Mouse (Mus musculus) hindbrain, embryonic 16.5 days (tissue): ENCODE measurements around the gene Adcyap1r1. TPM values are rescaled to one million over a fixed set of nuclear protein-coding genes. Genes with fewer than 3 reads are reported as not detected.

ENCODE experiments used
- ATAC-seq: fragments of 200-750 bp; cut with Nextera tagmentation; 2 replicates; pipeline ENCODE4 v1.8.0; 2017; ENCODE audit warnings: moderate TSS enrichment, moderate library complexity
- H3K27ac ChIP-seq: fragments of 300-500 bp; sonication (generic); 2 replicates; pipeline ENCODE4 v1.5.1; 2014; ENCODE audit warnings: low read depth, mild to moderate bottlenecking, control low read depth, low read length, moderate library complexity
- H3K27me3 ChIP-seq: fragments of 300-500 bp; sonication (generic); replicated peaks from 2 replicates; pipeline ENCODE4 v1.6.1; 2014; ENCODE audit warnings: low read length; ENCODE audit not compliant: control insufficient read depth, insufficient read depth
- H3K36me3 ChIP-seq: fragments of 300-500 bp; sonication (generic); 2 replicates; pipeline ENCODE4 v1.6.1; 2014; ENCODE audit warnings: mild to moderate bottlenecking, low read length, moderate library complexity, mixed read lengths; ENCODE audit not compliant: control insufficient read depth, insufficient read depth
- H3K4me1 ChIP-seq: fragments of 300-500 bp; sonication (generic); 2 replicates; pipeline ENCODE4 v1.6.1; 2014; ENCODE audit warnings: low read depth, low read length; ENCODE audit not compliant: control insufficient read depth, insufficient read depth
- H3K4me2 ChIP-seq: fragments of 300-500 bp; sonication (generic); 2 replicates; pipeline ENCODE4 v1.6.1; 2014; ENCODE audit warnings: mild to moderate bottlenecking, low read length, control low read depth, moderate library complexity
- H3K4me3 ChIP-seq: fragments of 300-500 bp; sonication (generic); 2 replicates; pipeline ENCODE4 v1.5.1; 2014; ENCODE audit warnings: mild to moderate bottlenecking, low read length, control low read depth, moderate library complexity
- H3K9ac ChIP-seq: fragments of 300-500 bp; sonication (generic); 2 replicates; pipeline ENCODE4 v1.6.1; 2014; ENCODE audit warnings: low read depth, mild to moderate bottlenecking, control low read depth, low read length, moderate library complexity
- H3K9me3 ChIP-seq: fragments of 300-500 bp; sonication (generic); 2 replicates; pipeline ENCODE4 v1.6.1; 2014; ENCODE audit warnings: mild to moderate bottlenecking, low read length, moderate library complexity; ENCODE audit not compliant: control insufficient read depth
- WGBS: fragments of 180-500 bp; shearing (Covaris S2); extraction: QIAGEN DNeasy Blood & Tissue Kit; methylation state at CpG from one replicate; pipeline ENCODE4 v1.1.7; 2014; 5-methylcytosine and 5-hydroxymethylcytosine counted together
- polyA plus RNA-seq: library from polyadenylated mRNA; unstranded; fragments of >200 nt; fragmentation: Nextera tagmentation; extraction: Ambion mirVana; gene quantifications from 2 replicates; pipeline ENCODE4 v1.2.1, GENCODE M21; 2015

Adcyap1r1 gene
- 67.1 and 74.8 TPM in 2 replicates for polyA plus RNA-seq

DNA sequence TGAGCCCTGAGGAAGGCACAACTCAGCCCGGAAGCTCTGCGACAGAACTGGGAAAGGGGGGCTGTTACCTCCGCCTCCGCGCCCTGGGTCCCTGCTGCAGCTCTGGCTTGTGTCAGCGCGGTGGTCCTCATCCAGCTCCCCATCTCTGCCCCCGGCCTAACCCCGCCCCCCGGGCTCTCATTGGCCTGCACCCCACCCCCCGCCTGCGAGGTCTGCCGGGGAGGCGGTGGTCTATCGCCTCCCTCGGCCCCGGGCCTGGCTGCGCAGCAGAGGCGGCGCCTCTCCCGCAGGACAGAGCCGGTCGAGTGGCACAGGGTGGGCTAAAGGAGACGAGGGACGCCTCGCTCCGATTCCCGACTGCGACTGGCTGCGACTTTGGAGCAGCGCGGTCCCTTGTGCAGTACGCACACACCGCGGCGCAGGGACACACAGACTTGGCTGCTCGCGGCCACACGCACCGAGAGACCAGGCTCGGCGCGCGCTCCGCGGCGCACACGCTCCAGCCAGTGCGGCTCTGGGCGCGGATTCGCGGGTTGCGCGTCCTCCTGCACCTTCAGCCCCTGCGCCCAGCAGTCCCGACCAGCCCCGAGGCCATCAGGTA lies at the start of gene Adcyap1r1:
Gene Adcyap1r1, plus strand, starts transcription at position 208 of the 601 bp plus-strand sequence.
- H3K4me1 ChIP-seq: peaks cover 39% of the 10 kb centered on the region
- H3K4me2 ChIP-seq: peak within 1 kb of the TSS; percentile 56
- no peaks in the 10 kb centered on the region for H3K36me3 ChIP-seq
- no peaks in the 10 kb centered on the region for H3K27me3 ChIP-seq
- peak within 1 kb of the TSS; percentile 95 for H3K27ac ChIP-seq
- H3K9ac ChIP-seq: peak within 1 kb of the TSS; percentile 96
- H3K9me3 ChIP-seq: no peaks in the 10 kb centered on the region
- WGBS: under 1% methylated on average over 57 of the region's 58 CpGs
- peak within 1 kb of the TSS; percentile 84 for H3K4me3 ChIP-seq
- peak; percentile 92 for ATAC-seq

DNA sequence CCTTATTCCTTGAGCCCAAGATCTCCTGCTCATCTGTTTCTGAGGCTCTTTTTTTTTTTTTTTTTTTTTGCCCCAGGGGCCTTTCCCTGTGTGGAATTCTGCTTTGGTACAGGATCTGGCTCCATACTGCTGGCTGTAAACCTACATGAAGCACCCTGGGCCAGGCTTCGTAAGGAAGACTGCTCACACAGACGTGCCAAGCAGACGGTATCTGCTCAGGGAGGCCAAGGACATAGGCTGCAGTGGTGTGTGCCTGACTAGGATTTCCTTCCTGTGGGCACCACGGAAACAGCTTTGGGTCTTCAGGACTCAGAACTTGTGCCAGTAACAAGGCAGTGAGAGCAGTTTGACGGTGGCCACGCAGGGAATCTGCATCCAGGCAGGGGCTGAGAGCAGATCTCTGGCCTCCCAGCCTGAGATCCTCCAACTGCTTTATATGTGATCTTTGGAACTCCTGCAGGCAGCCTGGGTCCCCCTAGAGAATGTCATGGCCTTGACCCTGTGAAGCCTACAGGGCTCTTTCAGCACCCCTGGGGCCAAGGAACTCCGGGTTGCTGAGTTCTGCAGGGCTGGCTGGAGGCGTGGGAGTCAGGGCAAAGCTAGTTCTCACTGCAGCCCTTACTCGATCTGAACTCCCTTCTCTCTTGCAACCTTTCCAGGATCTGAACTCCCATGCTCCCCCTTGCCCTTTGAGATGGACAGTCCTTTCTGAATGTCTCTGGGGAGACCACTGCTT lies 49.6 kb upstream of the Adcyap1r1 start:
- Histone ChIP-seq H3K9me3 (no peaks in the 10 kb centered on the region), H3K4me2 (no peak overlapping the region), H3K27me3 (no peaks in the 10 kb centered on the region), H3K4me1 (peaks cover 13% of the 10 kb centered on the region), H3K9ac (no peak overlapping the region), H3K36me3 (no peaks in the 10 kb centered on the region), H3K27ac (no peak overlapping the region), H3K4me3 (no peak overlapping the region)
- WGBS: 58% methylated on average over 9 of the region's 9 CpGs
- no peak for ATAC-seq

DNA sequence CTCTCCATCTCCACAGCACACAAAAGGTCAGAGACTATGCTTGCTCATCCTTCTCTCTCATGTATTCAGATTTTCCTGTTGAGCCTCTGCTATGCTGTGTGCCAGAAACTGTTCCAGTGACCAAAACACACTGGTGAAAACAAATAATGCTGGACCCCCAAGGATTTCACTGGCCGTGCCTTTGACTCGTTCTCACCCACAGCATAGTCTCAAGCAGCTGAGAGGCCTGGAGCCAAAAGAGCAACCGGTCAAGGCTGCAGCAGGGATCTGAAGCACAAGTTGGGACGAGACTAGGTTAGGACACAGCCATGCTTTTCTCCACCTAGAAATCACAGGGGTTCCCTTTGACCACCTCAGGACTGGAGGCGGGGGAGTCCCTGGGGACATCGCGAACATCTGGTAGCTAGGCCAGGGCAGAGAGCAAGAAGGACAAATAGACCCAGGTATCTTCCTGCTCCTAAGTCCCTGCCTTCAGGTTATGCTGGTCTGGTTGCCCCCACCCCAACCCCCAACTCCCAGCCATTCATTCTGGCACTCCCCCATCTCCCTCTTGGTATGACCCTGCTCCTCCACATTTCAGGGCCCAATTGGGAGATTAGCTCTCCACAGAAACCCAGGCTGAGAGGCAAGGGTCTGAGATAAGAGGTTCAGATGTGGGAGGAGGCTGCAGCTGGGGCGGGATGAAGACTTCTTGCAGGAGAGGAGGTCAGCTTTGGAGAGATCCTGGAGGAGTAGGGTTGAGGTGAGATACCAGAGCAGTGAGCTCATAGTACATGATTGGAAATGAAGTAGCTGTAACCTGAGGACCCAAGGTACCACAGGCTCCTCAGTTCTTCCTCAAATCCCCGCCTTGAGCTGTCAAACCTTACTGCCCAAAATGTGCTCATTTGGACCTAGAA lies 48.1 kb upstream of the Adcyap1r1 start:
- no peak for ATAC-seq
- WGBS: 80% methylated on average over 9 of the region's 9 CpGs

DNA sequence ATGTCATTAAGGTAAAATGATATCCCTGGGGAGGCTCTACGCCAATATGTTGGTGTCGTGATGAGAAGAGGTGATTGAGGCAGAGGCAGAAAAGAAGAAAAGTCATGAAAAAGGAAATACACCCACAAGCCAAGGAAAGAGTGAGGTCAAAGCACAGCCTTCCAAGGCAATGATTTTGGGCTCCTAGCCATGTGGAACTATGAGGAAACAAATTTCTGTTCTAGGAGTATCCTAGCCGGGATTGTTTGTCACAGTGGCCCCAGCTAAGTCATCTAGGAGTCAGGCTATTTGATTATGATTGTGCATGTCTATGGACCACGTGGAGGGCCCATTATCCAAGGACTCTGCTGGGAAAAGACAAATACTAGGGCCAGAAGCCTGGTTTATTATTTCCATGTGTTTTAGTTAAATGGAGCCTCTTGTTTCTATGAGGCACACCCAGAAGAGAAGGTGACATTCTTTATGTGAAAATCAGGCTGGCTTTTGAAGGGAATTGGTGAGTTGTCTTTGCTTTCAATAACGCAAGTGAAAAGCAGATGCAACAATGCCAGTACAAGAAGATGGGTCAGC lies 47.3 kb upstream of the Adcyap1r1 start:
- Histone ChIP-seq H3K27me3 (no peaks in the 10 kb centered on the region), H3K4me1 (peaks cover 5% of the 10 kb centered on the region), H3K4me2 (no peak overlapping the region), H3K36me3 (no peaks in the 10 kb centered on the region), H3K9me3 (no peaks in the 10 kb centered on the region), H3K27ac (no peak overlapping the region), H3K4me3 (no peak overlapping the region), H3K9ac (no peak overlapping the region)
- 83% methylated on average over 5 of the region's 5 CpGs for WGBS
- ATAC-seq: no peak

More for the DNA sequence above, 48.1 kb upstream of the Adcyap1r1 start:
- Histone ChIP-seq H3K9ac (no peak overlapping the region), H3K27ac (no peak overlapping the region), H3K9me3 (no peaks in the 10 kb centered on the region), H3K4me3 (no peak overlapping the region), H3K4me1 (peaks cover 13% of the 10 kb centered on the region), H3K27me3 (no peaks in the 10 kb centered on the region), H3K36me3 (no peaks in the 10 kb centered on the region), H3K4me2 (no peak overlapping the region)

DNA sequence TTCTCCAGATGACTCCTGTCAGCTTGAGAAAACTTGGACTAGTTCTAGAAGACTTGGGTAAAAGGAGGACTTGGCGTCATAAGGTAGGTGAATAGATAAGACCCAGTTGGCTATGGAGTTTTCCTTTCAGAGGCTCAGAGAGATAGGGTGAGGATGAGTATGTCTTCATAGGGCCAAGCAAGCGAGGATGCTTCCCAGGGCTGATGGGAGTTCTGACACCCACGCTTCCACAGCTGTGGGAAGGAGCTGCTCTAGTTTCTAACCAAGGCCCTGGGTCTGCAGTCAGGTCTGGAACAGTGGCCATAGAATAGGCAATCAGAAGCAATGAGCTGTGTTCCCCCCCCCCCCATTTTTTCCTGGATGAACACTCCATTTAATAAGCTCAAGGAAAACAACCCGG lies 44.4 kb upstream of the Adcyap1r1 start:
- no peak for ATAC-seq
- H3K27ac ChIP-seq: no peak overlapping the region
- H3K36me3 ChIP-seq: no peaks in the 10 kb centered on the region
- H3K4me3 ChIP-seq: no peak overlapping the region
- no peak overlapping the region for H3K9ac ChIP-seq
- H3K27me3 ChIP-seq: no peaks in the 10 kb centered on the region; the same call in 1 of the 2 replicates
- no peaks in the 10 kb centered on the region for H3K9me3 ChIP-seq
- H3K4me2 ChIP-seq: no peak overlapping the region
- peaks cover 4% of the 10 kb centered on the region for H3K4me1 ChIP-seq
- WGBS: 92% methylated on average over 4 of the region's 4 CpGs

DNA sequence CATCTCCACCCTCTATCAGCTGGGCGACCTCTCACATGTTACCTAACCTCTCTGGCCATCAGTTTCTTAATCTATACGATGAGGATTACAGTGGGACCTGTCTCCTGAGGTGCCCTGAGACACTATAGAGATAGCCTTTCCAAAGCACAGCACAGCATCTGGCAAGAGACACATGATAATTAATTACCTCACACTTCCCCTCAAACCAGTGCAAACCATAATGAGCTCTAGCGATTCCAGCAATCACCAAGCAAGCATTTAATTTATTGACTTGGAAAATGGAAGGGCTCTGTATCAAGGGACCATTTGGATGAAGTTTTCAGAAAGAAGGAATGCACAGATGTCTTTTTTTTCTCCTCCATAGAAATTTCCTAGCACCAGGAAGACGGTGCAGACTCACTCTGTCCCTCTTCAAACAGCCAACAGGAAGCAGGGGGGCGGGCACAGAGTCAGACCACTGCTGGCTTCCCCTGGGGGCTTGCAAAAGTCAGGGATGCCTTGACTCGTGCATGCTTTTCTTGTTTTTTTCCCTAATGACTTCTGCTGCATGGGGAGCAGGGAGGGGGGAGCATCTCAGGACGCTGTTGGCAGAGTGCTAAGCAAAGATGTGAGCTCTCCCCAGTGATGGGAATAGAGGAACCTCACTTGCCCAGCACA lies 41.5 kb upstream of the Adcyap1r1 start:
- H3K9ac ChIP-seq: no peak overlapping the region
- no peak overlapping the region for H3K4me3 ChIP-seq
- H3K4me1 ChIP-seq: peaks cover 4% of the 10 kb centered on the region
- 36% methylated on average over 7 of the region's 7 CpGs for WGBS
- no peaks in the 10 kb centered on the region; the same call in 1 of the 2 replicates for H3K27me3 ChIP-seq
- no peak overlapping the region for H3K4me2 ChIP-seq
- no peak overlapping the region for H3K27ac ChIP-seq
- H3K9me3 ChIP-seq: no peaks in the 10 kb centered on the region
- no peaks in the 10 kb centered on the region for H3K36me3 ChIP-seq
- 0 out of 2 replicates have a peak, but pooled peaks have one; percentile 28 for ATAC-seq

DNA sequence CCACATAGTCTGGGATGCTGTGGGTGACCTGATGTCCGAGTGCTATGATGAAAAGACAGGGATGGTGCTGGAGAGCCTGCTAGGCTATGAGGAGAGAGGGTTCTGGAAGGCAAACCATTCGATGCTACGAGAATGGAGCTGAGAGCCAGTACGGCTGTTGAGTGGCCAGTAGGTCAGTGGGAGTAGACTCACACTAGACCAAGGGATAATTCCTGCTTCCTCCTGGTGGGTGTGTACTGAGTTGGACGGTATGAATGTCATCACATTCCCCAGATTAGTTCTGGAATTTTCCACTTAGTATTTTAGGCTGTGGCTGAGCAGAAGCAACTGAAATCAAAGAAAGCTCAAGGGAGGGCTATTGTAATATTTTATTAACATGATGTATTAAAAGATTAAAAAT lies 40.8 kb upstream of the Adcyap1r1 start:
- Histone ChIP-seq H3K36me3 (no peaks in the 10 kb centered on the region), H3K4me3 (no peak overlapping the region), H3K9me3 (no peaks in the 10 kb centered on the region), H3K27me3 (no peaks in the 10 kb centered on the region; the same call in 1 of the 2 replicates), H3K4me1 (peaks cover 4% of the 10 kb centered on the region), H3K27ac (no peak overlapping the region), H3K4me2 (no peak overlapping the region), H3K9ac (no peak overlapping the region)
- WGBS: 90% methylated on average over 5 of the region's 5 CpGs
- no peak for ATAC-seq

DNA sequence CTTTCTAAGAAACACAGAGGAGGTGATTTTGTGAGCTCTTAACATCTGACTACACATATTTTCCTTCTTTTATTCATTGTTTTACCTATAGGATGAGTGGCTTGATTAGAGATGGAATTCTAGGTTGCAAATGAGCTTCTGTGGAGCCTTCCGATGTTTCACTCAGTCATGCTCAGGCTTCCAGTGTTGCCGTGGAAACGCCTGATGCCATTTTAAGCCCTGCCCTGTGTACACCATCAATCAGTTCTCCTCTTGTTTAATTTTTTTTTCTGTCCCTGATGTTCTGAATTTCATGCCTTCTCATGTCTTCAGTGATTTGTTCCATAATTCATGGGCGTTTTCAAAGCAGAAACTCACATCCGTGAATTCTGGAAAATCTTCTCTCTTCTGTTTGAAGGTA lies 35.6 kb upstream of the Adcyap1r1 start:
- no peaks in the 10 kb centered on the region for H3K36me3 ChIP-seq
- no peak; the same call in 1 of the 2 replicates for ATAC-seq
- no peaks in the 10 kb centered on the region; the same call in 1 of the 2 replicates for H3K27me3 ChIP-seq
- no peaks in the 10 kb centered on the region for H3K9me3 ChIP-seq
- peaks cover 14% of the 10 kb centered on the region for H3K4me1 ChIP-seq
- no peak overlapping the region for H3K27ac ChIP-seq
- H3K4me3 ChIP-seq: no peak overlapping the region
- WGBS: 40% methylated on average over 5 of the region's 5 CpGs
- H3K4me2 ChIP-seq: no peak overlapping the region
- no peak overlapping the region for H3K9ac ChIP-seq
